Mouse (Mus musculus) stomach, embryonic 15.5 days (tissue): ENCODE results near the gene Peg10. TPM values are rescaled to one million over a fixed set of nuclear protein-coding genes. Genes with fewer than 3 reads are reported as not detected.

Source experiments
- ATAC-seq: fragments of 200-750 bp; cut with Nextera tagmentation; 2 replicates; pipeline ENCODE4 v1.8.0; 2017; ENCODE audit warnings: low read depth, moderate number of reproducible peaks, moderate TSS enrichment; ENCODE audit not compliant: insufficient read depth, low FRiP score
- H3K27ac ChIP-seq: fragments of 300-500 bp; sonication (generic); 2 replicates; pipeline ENCODE4 v1.5.1; 2015; ENCODE audit warnings: mild to moderate bottlenecking, inconsistent platforms
- H3K27me3 ChIP-seq: fragments of 300-500 bp; sonication (generic); replicated peaks from 2 replicates; pipeline ENCODE4 v1.6.1; 2015; ENCODE audit warnings: inconsistent platforms
- H3K36me3 ChIP-seq: fragments of 300-500 bp; sonication (generic); 2 replicates; pipeline ENCODE4 v1.6.1; 2015; ENCODE audit warnings: inconsistent platforms
- H3K4me1 ChIP-seq: fragments of 300-500 bp; sonication (generic); 2 replicates; pipeline ENCODE4 v1.6.1; 2015; ENCODE audit warnings: inconsistent platforms
- H3K4me2 ChIP-seq: fragments of 300-500 bp; sonication (generic); 2 replicates; pipeline ENCODE4 v1.6.1; 2015; ENCODE audit warnings: mild to moderate bottlenecking, inconsistent platforms
- H3K4me3 ChIP-seq: fragments of 300-500 bp; sonication (generic); replicated peaks from 2 replicates; pipeline ENCODE4 v1.5.1; 2015; ENCODE audit warnings: inconsistent platforms
- H3K9ac ChIP-seq: fragments of 300-500 bp; sonication (generic); 2 replicates; pipeline ENCODE4 v1.6.1; 2015; ENCODE audit warnings: inconsistent platforms
- H3K9me3 ChIP-seq: fragments of 300-500 bp; sonication (generic); 2 replicates; pipeline ENCODE4 v1.6.1; 2016; ENCODE audit warnings: inconsistent platforms
- WGBS: fragments of 180-500 bp; shearing (Covaris S2); methylation state at CpG from one replicate; pipeline ENCODE4 v1.1.7; 2015; 5-methylcytosine and 5-hydroxymethylcytosine counted together
- polyA plus RNA-seq: library from polyadenylated mRNA; unstranded; fragments of >200 nt; fragmentation: Nextera tagmentation; extraction: Ambion mirVana; gene quantifications from 2 replicates; pipeline ENCODE4 v1.2.1, GENCODE M21; 2015

Peg10 gene
- polyA plus RNA-seq, 1 experiment from 2014 or later: 4.5 TPM

- H3K4me1 ChIP-seq: 0 out of 2 replicates have a peak, but pooled peaks cover 5% of the 10 kb centered on the region
- no peak; the same call in 1 of the 2 replicates for ATAC-seq
- H3K36me3 ChIP-seq: no peaks in the 10 kb centered on the region
- H3K4me3 ChIP-seq: no peak overlapping the region
- no peak overlapping the region for H3K9ac ChIP-seq
- H3K27me3 ChIP-seq: no peaks in the 10 kb centered on the region
- H3K4me2 ChIP-seq: no peak overlapping the region
- WGBS: 62% methylated on average over 8 of the region's 8 CpGs
- no peaks in the 10 kb centered on the region for H3K9me3 ChIP-seq
- no peak overlapping the region for H3K27ac ChIP-seq
These were observed 13.9 kb upstream of the Peg10 start for GRCm38 (mm10) chr6:4733208-4733607.

- ATAC-seq: no peak
- H3K36me3 ChIP-seq: no peaks in the 10 kb centered on the region
- H3K27me3 ChIP-seq: no peaks in the 10 kb centered on the region
- 83% methylated on average over 9 of the region's 9 CpGs for WGBS
- H3K27ac ChIP-seq: no peak overlapping the region
- H3K9ac ChIP-seq: no peak overlapping the region
- no peak overlapping the region for H3K4me2 ChIP-seq
- 0 out of 2 replicates have a peak, but pooled peaks cover 11% of the 10 kb centered on the region for H3K4me1 ChIP-seq
- no peaks in the 10 kb centered on the region for H3K9me3 ChIP-seq
- H3K4me3 ChIP-seq: no peak overlapping the region
These were observed 10.7 kb upstream of the Peg10 start for GRCm38 (mm10) chr6:4736372-4736771.

DNA sequence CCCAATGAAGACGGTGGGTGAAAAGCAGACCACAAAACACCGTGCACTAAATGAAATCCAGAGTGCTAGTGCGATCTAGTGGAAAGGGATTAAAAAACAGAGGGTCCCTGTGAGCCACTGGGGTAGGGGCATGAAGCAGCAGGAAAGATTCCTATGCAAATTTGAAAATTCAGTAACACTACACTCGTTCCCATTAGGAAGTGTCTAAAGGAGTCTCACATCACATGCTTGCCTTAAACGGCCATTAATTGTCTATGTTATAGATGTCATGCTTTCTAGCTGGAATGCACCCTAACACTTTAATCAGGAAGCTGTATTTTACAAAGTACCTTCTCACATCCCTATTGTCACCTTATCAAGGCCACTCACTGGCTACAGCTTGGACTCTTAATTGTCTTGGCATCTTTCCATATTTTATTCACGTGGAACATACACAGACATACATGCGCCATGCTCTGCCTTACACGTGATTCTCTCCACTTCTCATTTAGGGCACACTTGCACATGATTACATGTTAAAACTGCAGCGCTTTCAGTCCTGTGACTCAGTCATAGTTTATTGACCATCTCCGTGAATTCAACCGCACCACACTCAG is 9.0 kb upstream of the Peg10 start:
- 59% methylated on average over 11 of the region's 11 CpGs for WGBS
- Histone ChIP-seq H3K9ac (no peak overlapping the region), H3K4me3 (no peak overlapping the region), H3K36me3 (no peaks in the 10 kb centered on the region), H3K9me3 (no peaks in the 10 kb centered on the region), H3K27ac (no peak overlapping the region), H3K4me1 (0 out of 2 replicates have a peak, but pooled peaks cover 7% of the 10 kb centered on the region), H3K4me2 (no peak overlapping the region), H3K27me3 (no peaks in the 10 kb centered on the region)
- no peak for ATAC-seq

DNA sequence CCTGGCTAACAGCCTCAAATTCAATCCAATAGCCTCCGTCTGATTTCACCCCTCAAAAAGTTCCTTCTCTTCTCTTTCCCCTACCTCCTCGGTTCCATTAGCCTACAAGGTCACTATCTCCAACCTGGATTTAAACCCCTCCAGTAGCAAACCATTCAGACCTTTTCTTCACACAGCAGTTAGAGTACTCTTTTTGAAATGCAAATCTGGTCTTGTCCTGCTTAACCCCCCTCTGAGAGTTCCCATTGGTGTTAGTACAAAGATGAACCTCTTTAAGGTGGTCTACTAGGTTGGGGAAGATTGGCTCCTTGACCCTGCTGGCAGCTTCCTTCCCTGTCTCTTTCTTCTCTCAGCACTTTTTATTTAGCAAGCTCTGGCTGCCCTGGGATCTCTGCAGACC is 8.4 kb upstream of the Peg10 start:
- H3K27ac ChIP-seq: no peak overlapping the region
- H3K4me2 ChIP-seq: no peak overlapping the region
- no peaks in the 10 kb centered on the region for H3K27me3 ChIP-seq
- 0 out of 2 replicates have a peak, but pooled peaks cover 7% of the 10 kb centered on the region for H3K4me1 ChIP-seq
- no peak overlapping the region for H3K9ac ChIP-seq
- H3K36me3 ChIP-seq: no peaks in the 10 kb centered on the region
- no peak overlapping the region for H3K4me3 ChIP-seq
- 55% methylated on average over 2 of the region's 2 CpGs for WGBS
- no peaks in the 10 kb centered on the region for H3K9me3 ChIP-seq
- ATAC-seq: no peak

- 39% methylated on average over 13 of the region's 13 CpGs for WGBS
- Histone ChIP-seq H3K4me2 (no peak overlapping the region), H3K27ac (no peak overlapping the region), H3K9me3 (no peaks in the 10 kb centered on the region), H3K27me3 (no peaks in the 10 kb centered on the region), H3K9ac (no peak overlapping the region), H3K4me3 (no peak overlapping the region), H3K4me1 (0 out of 2 replicates have a peak, but pooled peaks cover 7% of the 10 kb centered on the region), H3K36me3 (no peaks in the 10 kb centered on the region)
- no peak for ATAC-seq
These were observed 7.4 kb upstream of the Peg10 start for GRCm38 (mm10) chr6:4739522-4740355.

DNA sequence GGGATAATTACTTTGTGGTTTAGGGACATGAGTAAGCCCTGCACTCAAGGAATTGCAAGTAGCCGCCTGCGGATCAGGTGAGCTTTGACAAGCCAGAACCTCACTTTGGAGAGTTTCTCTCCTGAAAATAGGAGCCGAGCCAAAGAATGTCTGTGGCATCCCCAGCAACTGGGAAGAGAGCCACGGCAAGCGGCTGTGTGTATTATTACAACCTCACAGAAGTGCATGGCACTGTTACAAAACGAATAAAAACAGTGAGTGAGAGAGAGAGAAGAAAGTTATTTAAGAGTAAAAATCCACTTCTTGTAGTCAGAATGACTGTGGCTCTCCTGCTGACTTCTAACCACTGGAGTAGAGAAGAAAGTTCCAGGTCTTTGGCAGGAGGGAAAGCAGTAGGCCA is 6.6 kb upstream of the Peg10 start:
- Histone ChIP-seq H3K4me1 (0 out of 2 replicates have a peak, but pooled peaks cover 7% of the 10 kb centered on the region), H3K27me3 (no peaks in the 10 kb centered on the region), H3K9ac (no peak overlapping the region), H3K9me3 (no peaks in the 10 kb centered on the region), H3K27ac (no peak overlapping the region), H3K4me3 (no peak overlapping the region), H3K36me3 (no peaks in the 10 kb centered on the region), H3K4me2 (no peak overlapping the region)
- no peak for ATAC-seq
- WGBS: 22% methylated on average over 6 of the region's 6 CpGs

DNA sequence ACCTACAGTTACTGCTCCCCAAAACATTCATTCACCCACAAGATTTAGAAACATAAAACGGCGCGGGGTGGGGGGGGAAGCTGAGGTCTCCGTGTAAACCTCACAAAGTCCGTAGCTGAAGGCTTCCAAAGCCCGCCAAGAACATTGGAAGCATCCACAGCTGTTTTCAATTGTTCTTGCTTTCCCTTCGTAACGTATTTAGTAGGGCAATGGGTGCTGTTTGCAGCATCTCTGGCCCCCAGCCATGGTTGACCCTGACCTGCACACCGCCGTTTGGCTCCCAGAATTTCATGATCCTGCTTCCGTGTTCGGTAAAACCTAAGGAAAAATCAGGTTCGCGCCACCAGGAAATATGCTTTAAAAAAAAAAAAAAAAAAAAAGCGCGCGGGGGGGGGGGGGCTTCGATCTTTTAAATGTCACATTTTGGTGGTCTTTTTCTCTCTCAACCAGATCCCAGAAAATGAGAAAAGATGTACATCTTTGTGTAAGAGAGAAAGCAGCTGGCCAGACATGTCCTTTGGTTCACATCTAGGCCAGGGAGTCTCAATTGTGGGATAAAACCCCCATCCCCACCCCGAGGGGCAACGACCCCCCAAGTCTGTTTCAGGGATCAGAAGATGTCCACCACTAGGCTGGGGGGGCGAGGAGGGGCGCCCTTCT is 940 bp upstream of the Peg10 start:
- ATAC-seq: no peak
- H3K27ac ChIP-seq: peak overlapping the region; percentile 51; the same call in 1 of the 2 replicates
- 45% methylated on average over 20 of the region's 22 CpGs for WGBS
- H3K4me3 ChIP-seq: peak overlapping the region; percentile 44
- no peaks in the 10 kb centered on the region for H3K4me1 ChIP-seq
- peak overlapping the region; percentile 37 for H3K9ac ChIP-seq
- no peaks in the 10 kb centered on the region for H3K36me3 ChIP-seq
- no peaks in the 10 kb centered on the region for H3K9me3 ChIP-seq
- H3K27me3 ChIP-seq: no peaks in the 10 kb centered on the region
- peak overlapping the region; percentile 69 for H3K4me2 ChIP-seq

DNA sequence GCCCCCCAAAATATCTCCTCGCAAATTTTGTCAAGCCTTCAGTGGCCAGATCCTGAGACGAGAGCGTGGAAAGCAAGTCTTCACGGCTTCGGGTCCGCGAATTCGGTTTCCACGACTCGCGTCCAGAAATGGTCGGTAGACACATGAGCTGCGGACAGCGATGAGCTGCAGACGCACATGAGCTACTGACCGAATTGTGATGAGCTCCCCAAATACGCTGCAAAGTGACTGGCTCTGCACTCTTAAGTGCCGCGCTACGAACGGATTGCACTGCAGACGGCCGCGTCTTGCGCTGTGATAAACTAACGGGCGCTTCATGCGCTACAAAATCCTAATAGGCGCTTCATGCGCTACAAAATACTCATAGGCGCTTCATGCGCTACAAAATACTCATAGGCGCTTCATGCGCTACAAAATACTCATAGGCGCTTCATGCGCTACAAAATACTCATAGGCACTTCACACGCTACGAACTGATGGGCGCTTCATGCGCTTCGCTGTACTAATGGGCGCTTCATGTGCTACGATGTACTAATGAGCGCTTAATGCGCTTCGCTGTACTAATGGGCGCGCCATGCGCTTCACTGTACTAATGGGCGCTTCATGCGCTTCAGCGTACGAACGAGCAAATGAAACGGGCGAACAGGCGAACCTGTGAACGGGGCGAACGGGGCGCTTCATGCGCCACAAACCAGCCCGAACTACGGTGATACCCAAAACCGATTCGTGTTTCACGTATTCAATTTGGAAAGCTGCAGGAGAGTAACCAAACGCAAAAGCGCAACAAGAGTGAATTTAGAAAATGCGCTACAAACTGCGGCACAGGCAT is 785 bp downstream of the Peg10 start:
- Histone ChIP-seq H3K4me3 (peak overlapping the region; percentile 44), H3K9ac (peak overlapping the region; percentile 19; the same call in 1 of the 2 replicates), H3K9me3 (no peaks in the 10 kb centered on the region), H3K36me3 (no peaks in the 10 kb centered on the region), H3K27ac (peak overlapping the region; percentile 74; the same call in 1 of the 2 replicates), H3K27me3 (no peaks in the 10 kb centered on the region), H3K4me2 (peak overlapping the region; percentile 69), H3K4me1 (no peaks in the 10 kb centered on the region)
- 52% methylated on average over 71 of the region's 71 CpGs for WGBS
- ATAC-seq: no peak

GRCm38 (mm10) chr6:4748506-4748961 is 1.4 kb downstream of the Peg10 start:
- H3K4me2 ChIP-seq: peak overlapping the region; percentile 69
- ATAC-seq: no peak
- no peaks in the 10 kb centered on the region for H3K9me3 ChIP-seq
- H3K9ac ChIP-seq: no peak overlapping the region
- H3K4me3 ChIP-seq: peak overlapping the region; percentile 44
- H3K4me1 ChIP-seq: no peaks in the 10 kb centered on the region
- H3K36me3 ChIP-seq: no peaks in the 10 kb centered on the region
- H3K27ac ChIP-seq: no peak overlapping the region
- WGBS: 43% methylated on average over 15 of the region's 15 CpGs
- H3K27me3 ChIP-seq: no peaks in the 10 kb centered on the region

- Histone ChIP-seq H3K27ac (no peak overlapping the region), H3K4me2 (peak overlapping the region; percentile 69), H3K36me3 (no peaks in the 10 kb centered on the region), H3K9ac (no peak overlapping the region), H3K4me3 (peak overlapping the region; percentile 44), H3K9me3 (no peaks in the 10 kb centered on the region), H3K27me3 (no peaks in the 10 kb centered on the region), H3K4me1 (no peaks in the 10 kb centered on the region)
- peak; percentile 96 for ATAC-seq
- 53% methylated on average over 21 of the region's 22 CpGs for WGBS
These were observed 2.0 kb downstream of the Peg10 start for GRCm38 (mm10) chr6:4749091-4749490.

DNA sequence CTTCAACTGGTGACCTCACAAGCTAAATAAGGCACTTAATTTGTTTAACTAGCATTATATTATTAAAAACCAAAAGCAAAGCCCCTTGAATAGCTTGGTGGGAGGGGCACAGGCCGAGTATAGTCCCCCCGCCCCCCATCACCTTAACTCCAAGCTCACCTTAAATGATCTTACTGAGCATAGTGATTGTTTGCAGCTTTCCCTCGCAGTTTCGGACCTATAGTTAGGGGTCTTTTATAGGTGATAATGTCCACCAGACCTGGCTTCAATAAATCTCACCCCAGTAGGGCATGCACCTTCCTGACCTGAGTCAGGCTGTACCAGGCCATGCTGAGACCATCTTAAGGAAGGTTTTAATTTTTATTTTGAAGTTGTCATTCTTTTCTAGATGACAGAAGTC is 4.2 kb downstream of the Peg10 start:
- Histone ChIP-seq H3K27ac (no peak overlapping the region), H3K4me2 (no peak overlapping the region), H3K4me1 (no peaks in the 10 kb centered on the region), H3K9ac (no peak overlapping the region), H3K9me3 (no peaks in the 10 kb centered on the region), H3K4me3 (no peak overlapping the region), H3K36me3 (no peaks in the 10 kb centered on the region), H3K27me3 (no peaks in the 10 kb centered on the region)
- ATAC-seq: no peak
- WGBS: 79% methylated on average over 4 of the region's 4 CpGs
